Mouse (Mus musculus) liver (tissue): ENCODE measurements around the gene Lrp6.

ENCODE experiments used
- DNase-seq: peaks from one replicate; pipeline ENCODE4 v3.0.0-alpha.2; 2020; ENCODE audit warnings: mixed read lengths

Lrp6 gene

DNA sequence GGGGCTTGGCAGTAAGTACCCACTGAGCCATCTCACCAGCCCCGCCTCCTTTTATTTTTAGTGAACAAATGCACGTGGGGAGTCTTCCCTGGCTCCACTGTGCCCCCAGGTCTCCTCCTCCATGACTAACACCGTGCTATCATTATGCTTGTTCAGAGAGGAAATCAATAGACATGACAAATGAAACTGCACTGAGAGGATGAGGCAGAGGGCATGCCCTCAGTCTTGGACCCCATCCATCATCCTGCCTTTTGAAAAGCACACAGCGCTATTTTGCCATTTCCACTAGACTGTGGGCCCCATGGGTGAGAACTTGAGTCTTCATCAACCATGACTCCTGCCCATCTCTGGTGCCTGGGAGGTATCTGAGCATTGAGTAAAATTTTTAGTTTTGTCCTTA lies 135.2 kb downstream of the Lrp6 start:
- no peak for DNase-seq

DNA sequence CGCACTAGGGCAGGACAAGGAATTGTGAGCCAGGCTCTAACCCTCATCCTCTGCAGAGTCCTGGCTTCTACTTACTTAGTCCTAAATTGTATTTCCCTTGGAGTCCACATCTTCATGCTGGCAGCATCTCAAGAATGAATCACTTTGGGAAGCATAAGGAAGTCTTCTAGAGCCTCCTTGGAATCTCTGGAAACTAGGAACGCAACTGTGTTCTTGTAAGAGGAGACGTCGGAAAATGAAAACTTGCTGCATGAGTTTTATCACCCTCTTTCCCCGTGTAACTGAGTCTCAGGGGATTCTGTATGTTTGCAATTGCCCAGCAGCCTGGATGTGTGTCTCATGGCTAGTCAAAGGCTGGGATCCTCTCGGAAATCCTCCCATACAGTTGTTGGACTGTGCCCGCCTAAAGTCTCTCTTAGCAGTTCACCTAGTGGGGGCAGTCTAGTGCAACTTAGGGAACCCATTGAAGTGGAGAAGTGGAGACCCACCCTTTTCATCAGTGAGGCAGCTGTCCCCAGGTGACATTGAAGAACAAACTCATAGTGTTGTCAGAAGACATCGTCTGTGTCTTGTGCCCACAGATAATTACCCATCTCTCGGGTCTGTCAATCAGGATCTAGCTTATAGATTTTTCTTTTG lies 136.5 kb downstream of the Lrp6 start:
- no peak for DNase-seq

DNA sequence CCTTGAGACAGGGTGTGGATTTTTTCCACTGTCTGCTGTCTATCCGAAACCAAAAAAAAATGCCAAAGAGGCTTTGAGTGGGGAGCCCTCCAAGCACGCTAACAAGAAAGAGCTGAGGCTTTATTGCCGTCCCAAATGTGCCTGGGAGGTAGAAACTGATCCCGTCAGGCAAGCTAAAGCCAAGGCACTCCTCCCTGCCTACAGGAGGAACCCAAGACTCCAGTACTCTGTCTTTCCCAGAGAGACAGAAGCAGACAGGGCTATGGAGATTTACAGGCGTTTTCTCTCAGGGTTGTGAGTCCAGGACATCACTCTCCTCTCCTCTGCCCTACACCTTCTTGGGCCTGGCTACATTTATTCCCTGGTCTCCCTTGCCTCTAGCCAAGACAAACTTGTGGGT lies 138.3 kb downstream of the Lrp6 start:
- no peak for DNase-seq

DNA sequence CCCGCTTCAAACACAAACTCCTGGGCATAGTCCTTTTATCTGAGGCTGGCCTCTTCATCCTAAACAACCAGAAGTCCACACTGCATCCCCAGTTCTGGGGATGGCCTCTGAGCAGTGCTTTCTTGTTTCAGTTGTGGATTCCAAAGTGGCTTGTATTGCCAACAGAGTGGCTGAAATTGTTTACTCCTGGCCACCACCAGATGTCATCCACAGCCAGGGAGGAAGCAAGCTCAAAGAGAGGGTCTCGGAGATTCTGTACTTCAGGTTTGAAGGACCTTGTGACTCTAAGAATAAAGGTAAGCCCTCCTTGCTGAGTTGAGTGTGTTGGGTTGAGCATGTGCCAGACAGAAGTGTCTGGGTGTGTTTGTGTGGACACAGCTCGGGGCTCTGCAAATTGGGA lies 139.6 kb downstream of the Lrp6 start:
- DNase-seq, result no peak

DNA sequence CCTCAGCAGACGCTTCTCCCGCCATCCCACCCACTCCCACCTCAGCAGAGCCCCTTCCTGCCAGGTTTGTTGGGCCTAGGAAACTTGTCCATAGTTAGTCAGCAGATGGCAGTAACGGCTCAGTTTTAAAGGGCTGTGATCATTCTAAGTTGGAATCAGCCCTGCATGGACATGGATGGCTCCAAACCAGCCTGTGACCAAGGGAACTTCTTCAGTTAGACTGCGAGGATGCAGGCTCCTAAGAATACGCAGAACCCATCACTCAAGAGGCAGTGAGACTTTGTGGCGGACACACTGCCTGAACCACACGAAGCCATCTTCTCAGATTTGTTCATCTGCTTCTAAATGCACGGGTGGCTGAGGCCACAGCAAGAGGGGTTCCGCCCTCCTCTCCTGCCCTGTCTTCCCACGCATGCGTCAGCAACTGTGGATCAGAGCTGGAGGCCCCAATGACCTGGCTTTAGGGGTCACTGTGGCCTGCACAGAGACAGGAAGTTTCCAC lies 141.5 kb downstream of the Lrp6 start:
- peak; percentile 34 for DNase-seq

DNA sequence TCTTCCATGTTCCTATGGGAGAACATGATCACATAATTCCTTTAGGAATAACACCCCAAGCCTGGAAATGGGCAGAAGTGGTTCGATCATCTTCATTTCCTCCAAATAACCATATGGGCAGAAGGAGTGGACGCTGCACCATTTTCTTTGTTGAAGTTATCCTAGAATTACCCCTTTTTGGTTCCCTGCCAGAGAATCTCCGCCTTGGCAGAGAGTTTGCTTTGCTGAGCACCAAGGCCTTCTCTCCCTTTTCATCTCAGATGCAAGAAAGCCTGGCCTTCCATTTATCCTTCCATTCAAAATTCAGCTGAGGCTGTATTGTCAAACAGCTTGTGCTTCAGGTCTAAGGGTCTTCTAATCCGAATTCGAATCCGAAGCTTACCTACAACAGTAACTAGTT lies 144.8 kb downstream of the Lrp6 start:
- no peak for DNase-seq

DNA sequence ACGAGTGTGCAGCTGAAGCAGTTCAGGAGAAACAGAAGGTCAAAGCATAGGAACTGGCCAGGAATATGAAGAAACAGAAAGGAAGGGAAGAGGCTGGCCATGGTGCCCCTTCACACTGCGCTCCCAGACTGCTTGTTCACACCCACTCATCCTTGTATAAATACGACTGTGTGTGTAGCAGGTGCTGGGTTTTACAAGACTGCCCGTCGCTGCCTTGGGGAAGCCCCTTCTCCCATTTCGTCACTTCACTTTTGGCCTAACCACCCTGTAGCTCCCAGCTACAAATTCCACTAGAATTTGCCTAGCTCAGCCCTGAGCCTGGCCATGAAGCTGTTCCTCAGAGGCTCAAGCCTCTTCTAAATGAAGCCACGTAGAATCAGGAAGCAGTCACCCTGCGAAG lies 146.4 kb downstream of the Lrp6 start:
- DNase-seq, result no peak

DNA sequence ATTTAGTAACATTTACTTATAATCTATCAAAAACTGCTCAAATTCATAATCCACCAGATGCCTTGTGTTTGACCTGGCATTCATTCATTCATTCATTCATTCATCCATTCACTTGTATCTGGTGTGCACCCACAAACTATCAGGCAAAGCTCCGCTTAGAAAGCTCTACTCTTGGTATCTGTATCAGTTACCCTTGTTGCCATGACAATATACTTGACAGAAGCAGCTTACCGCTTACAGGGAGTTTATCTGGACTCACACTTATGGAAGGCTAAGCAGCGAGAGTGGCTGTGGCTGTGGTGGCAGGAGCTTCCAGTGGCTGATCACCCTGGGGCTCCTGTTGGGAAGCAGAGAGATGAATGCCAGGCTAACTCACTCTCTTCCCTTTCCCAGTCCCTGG lies 148.9 kb downstream of the Lrp6 start:
- no peak for DNase-seq

DNA sequence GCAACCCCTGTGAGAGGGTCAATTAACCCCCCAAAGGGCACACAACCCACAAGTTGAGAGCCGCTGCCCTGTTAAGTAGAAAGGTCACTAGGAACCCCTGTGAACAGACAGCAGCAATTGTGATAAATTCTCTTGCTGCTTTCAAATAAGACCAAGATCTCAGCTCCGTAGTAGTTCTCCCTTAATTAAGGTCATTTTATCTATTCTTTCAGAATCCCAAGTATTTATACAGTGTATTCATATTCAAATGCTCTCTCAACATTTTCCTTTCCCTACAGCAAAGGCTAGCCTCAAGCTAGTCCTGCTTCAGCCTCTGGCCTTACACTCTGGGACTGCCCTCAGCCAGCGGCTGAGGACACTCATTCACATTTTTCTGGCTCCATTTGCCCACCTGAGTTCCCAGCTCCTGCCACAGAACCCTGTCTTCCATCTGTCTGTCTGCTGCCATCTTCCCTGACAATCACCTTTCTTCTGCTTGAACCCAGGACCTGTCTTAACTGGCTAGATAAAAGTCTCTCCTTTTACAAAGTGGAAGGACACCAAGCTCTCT lies 150.1 kb downstream of the Lrp6 start:
- DNase-seq, result no peak

DNA sequence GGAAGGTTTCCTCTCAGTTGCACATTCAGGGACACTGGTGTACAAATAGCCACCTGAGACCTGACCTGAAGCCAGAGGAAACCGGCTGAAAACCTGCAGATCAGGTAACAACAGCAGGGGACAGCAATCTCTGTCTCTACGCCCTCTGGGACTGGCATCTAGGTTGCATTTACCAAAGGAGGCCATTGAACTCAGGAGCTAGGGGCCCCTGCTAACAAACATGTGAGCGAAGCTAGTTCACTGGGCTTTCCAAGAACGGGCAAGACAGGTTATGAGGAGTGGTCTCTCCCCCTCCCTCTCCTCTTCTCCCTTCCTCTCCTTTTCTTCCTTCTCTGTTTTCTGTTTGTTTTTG lies 152.3 kb downstream of the Lrp6 start:
- no peak for DNase-seq

DNA sequence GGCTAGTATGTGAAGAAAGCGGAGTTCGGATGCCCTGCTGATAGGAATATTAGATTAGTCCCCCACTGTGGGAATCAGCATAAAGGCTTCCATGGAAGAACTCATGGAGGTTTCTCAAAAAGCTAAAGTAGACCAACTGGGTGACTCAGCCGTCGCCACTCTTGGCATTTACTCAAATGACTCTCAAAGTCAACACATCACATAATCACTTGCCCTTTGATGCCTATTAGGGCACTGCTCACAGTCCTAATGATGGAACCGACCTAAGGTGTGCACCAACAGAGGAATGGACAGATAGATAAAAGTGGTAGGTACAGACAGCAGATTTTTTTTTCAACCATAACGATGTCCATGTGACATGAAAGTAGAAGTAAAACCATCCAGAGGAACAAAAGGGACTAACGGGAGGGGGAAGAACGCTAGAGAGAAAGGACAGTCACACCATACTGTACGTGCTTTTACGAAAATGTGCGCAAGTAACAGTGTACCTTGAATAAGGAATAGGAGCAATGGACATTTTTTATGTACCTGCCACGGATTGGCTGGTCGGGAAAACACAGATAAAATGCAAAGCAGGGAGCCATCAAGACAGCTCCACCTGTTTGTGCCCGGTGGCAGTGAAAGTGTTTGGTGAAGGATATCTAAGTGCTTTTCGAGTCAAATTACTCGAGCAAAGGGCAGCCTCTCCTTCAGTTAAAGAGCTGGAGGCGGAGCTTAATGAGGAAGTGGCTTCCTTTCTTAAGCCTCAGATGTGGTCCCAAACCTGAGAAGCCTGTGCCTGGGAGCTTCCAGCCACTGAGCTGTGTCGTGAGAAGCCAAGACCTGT lies 152.8 kb downstream of the Lrp6 start:
- no peak for DNase-seq

DNA sequence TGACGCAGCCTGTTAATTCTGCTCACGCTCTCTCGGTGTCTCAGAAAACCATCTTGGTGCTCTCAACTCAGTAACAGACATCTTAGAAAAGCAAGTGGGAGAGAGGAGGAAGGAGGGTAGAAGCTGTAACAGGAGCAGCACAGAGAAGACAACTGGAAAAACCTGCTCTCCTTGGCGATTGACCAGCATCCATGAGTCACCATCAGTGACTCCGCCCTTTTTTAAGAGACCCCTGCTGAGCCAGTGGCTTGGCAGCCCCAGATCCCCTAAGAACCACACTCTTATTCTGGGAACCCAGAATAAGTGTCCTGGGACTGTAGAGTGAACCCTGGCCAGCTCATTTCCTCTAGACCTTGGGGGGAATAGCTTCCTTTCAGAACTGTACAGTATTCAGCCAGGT lies 159.5 kb downstream of the Lrp6 start:
- no peak for DNase-seq

DNA sequence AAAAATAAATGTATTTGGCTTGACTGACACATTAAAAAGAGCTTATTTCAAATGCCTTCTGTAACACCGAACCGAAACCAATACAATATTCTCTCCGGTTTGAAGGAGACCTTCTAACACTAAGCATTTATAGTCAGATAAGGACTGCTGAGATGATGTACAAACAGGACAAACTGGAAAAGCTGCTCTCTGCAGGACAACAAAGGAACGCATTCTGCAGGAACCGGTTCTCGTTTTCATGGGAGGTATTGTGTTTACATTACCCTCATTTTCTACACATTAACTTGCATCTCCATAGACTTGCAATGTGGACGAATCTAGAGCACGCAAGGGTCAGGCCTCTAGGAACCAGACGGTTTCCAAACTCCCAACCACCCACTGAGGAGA lies 163.1 kb downstream of the Lrp6 start:
- DNase-seq, result no peak

DNA sequence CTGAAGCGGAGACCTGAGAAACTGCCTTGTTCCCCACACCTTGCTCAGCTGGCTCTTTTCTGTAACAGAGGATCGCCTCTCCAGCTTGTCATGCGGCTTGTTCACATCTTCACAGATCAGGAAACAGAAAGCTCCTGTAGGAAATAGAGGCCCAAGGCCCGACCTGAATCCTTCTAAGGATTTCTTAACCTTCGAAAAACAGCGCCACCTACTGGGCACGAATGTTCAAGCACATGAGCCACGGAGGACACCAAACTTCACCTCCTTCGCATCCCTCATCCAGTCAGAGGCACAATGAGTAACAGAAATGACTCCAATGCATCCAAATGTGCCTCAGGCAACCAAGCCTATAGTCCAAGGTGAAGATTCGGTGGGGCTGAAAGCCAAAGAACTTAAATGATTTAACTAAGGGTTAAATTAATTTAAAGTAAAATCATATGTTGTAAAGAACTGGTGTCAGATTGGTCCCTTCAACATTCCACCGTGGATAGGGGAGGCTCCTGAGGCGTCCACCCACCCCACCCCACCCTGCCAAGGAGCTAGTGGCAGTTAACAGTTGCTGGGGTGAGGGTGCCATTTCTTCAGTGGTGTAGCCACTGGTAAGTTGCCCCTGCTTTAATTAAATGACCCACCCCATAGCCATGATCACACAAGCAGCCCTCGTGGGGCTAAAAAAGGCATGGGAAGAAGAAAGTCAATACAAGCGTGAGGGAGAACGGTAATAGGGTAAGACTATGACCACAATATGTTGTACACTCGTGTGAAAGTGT lies 163.7 kb downstream of the Lrp6 start:
- DNase-seq, result peak; percentile 75
